Mouse (Mus musculus): ENCODE data around the gene Cyb5r3. TPM values are rescaled to one million over a fixed set of nuclear protein-coding genes. Genes with fewer than 3 reads are reported as not detected.

Cyb5r3 gene
- polyA plus RNA-seq, 1 experiment from 2014 or later: 117 TPM

DNA sequence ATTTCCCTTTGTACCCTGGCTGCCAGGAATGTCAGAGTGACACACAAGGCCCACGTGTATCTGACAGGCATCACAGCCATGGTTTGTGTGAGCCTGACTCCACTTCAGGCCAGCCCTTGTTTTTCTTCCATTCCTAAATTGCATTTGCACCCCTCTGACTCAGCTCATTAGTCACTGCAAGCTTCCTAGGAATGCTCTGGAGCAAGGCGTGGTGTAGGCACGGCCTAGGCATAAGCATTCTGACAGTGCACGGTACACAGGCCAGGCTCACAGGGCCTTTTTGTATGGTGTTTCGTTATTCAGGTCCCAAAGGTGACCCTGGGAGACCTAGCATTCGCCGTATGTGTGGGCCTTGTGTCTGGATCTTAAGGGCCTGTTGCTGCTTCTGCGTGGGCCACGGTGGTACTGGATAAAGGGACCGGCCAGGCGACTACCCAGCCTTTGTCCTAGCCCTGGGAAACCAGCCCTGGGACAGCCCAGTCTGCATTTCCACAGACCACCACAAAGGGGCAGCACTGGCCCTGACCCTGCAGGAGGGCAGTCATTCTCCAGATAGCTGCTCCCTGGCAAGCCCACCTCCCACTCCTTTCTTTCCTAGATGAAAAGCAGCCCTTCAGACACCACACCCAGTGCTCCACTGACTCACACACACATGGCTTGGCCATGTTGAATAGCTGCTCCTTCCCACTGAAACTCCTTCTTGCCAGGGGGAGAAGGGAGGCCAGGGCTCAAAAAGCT lies 15.3 kb downstream of the Cyb5r3 start:
- H3K27ac ChIP-seq (replicated peaks): peak overlapping the region; percentile 46
- H3K36me3 ChIP-seq (ENCODE audit: control insufficient read depth, insufficient read depth, low read length): peaks cover 22% of the 10 kb centered on the region
- TF ChIP-seq CTCF (IDR thresholded peaks at IDR 0.05; ENCODE audit: low read depth): peak; percentile 86
- no peak for TF ChIP-seq EP300 (optimal IDR thresholded peaks at IDR 0.05)
- H3K27me3 ChIP-seq (ENCODE audit: control insufficient read depth, insufficient read depth, low read length): no peaks in the 10 kb centered on the region
- H3K4me1 ChIP-seq (replicated peaks; ENCODE audit: control insufficient read depth, insufficient read depth): no peaks in the 10 kb centered on the region
- H3K9me3 ChIP-seq (ENCODE audit: control insufficient read depth, low read length): no peaks in the 10 kb centered on the region
- no peak overlapping the region for H3K4me2 ChIP-seq (replicated peaks; ENCODE audit: low read depth)
- WGBS: 54% methylated on average over 11 of the region's 11 CpGs
- peak; percentile 66 for ATAC-seq (ENCODE audit: low FRiP score, low TSS enrichment)
- DNase-seq (ENCODE audit: low spot score): peak; percentile 80
- no peak overlapping the region for H3K9ac ChIP-seq (ENCODE audit: low read length)
- no peak overlapping the region for H3K4me3 ChIP-seq (ENCODE audit: low read depth, low read length)

DNA sequence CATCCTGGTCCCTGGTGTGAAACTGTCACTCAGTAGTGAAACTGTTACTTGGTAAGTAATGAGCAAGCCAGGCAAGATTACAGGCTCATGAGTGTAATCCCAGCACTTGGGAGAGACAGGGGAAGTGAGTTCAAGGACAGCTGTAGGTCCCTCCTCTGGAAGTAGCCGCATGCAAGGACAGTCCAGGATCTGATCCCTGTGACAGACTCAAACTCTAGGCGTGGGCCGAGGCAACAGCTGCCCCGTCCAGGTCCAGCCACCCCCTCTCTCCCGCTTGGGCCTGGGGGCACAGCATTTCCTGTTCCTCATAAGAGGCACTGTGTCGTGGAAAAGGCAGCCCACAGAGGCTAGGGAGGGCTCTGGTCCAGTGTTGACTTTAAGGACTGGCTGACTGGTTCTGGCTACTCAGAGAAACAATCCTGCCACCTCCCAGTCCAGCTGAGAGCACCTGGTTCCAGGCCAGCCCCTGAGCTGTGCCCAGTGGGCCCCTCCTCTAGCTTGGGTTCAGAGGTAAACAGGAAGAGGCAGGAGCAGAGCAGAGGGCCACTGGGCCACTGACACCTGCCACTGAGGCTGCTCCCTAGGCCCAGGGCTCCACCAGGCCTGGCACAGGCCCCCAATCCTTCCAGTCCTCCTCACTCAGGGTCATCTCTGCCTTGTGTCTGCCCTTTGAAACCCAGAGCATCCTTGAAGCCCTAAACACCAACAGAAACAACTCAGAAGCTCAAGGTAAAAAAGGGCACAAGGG lies 16.5 kb downstream of the Cyb5r3 start:
- no peak for ATAC-seq (ENCODE audit: low FRiP score, low TSS enrichment)
- Histone ChIP-seq H3K4me2 (replicated peaks; ENCODE audit: low read depth) (no peak overlapping the region), H3K9me3 (ENCODE audit: control insufficient read depth, low read length) (no peaks in the 10 kb centered on the region), H3K9ac (ENCODE audit: low read length) (no peak overlapping the region), H3K27me3 (ENCODE audit: control insufficient read depth, insufficient read depth, low read length) (no peaks in the 10 kb centered on the region), H3K4me1 (replicated peaks; ENCODE audit: control insufficient read depth, insufficient read depth) (no peaks in the 10 kb centered on the region), H3K36me3 (ENCODE audit: control insufficient read depth, insufficient read depth, low read length) (peaks cover 19% of the 10 kb centered on the region), H3K27ac (replicated peaks) (no peak overlapping the region), H3K4me3 (ENCODE audit: low read depth, low read length) (no peak overlapping the region)
- no peak for TF ChIP-seq EP300 (optimal IDR thresholded peaks at IDR 0.05)
- DNase-seq (ENCODE audit: low spot score): no peak
- WGBS: 66% methylated on average over 6 of the region's 6 CpGs

GRCm38 (mm10) chr15:83154309-83154708 lies 18.1 kb downstream of the Cyb5r3 start:
- Histone ChIP-seq H3K4me3 (ENCODE audit: low read depth, low read length) (no peak overlapping the region), H3K4me1 (replicated peaks; ENCODE audit: control insufficient read depth, insufficient read depth) (no peaks in the 10 kb centered on the region), H3K9ac (ENCODE audit: low read length) (no peak overlapping the region), H3K9me3 (ENCODE audit: control insufficient read depth, low read length) (no peaks in the 10 kb centered on the region), H3K36me3 (ENCODE audit: control insufficient read depth, insufficient read depth, low read length) (peaks cover 7% of the 10 kb centered on the region), H3K27me3 (ENCODE audit: control insufficient read depth, insufficient read depth, low read length) (no peaks in the 10 kb centered on the region), H3K27ac (replicated peaks) (no peak overlapping the region), H3K4me2 (replicated peaks; ENCODE audit: low read depth) (no peak overlapping the region)
- 94% methylated on average over 7 of the region's 7 CpGs for WGBS
- ATAC-seq (ENCODE audit: low FRiP score, low TSS enrichment): no peak
- no peak for DNase-seq (ENCODE audit: low spot score)
- no peak for TF ChIP-seq CTCF (IDR thresholded peaks at IDR 0.05; ENCODE audit: low read depth)
- TF ChIP-seq EP300 (optimal IDR thresholded peaks at IDR 0.05): no peak

DNA sequence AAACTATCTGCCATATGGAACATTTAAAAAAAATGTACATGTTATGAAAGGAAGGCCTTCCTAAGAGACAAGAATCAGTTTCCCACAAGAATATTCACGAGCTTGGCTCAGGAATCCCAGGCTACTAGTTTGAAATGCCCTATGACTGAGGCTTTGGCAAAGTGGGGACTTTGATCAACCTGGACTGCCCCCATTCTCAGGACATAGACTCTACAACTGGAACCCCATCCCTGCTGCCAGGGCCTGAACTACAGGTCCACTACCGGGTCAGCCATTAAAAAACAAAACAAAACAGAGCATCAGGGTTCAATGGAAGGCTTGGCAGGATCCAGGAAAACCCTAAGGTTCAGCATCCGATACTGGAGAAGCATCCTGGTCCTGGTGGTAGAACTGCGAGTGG lies 21.7 kb downstream of the Cyb5r3 start:
- TF ChIP-seq EP300 (optimal IDR thresholded peaks at IDR 0.05) (no peak), CTCF (IDR thresholded peaks at IDR 0.05; ENCODE audit: low read depth) (no peak)
- 75% methylated on average over 4 of the region's 4 CpGs for WGBS
- Histone ChIP-seq H3K27ac (replicated peaks) (no peak overlapping the region), H3K9me3 (ENCODE audit: control insufficient read depth, low read length) (no peaks in the 10 kb centered on the region), H3K4me2 (replicated peaks; ENCODE audit: low read depth) (no peak overlapping the region), H3K27me3 (ENCODE audit: control insufficient read depth, insufficient read depth, low read length) (no peaks in the 10 kb centered on the region), H3K9ac (ENCODE audit: low read length) (no peak overlapping the region; the same call in 1 of the 2 replicates), H3K4me1 (replicated peaks; ENCODE audit: control insufficient read depth, insufficient read depth) (peaks cover 4% of the 10 kb centered on the region; the same call in 1 of the 2 replicates), H3K4me3 (ENCODE audit: low read depth, low read length) (no peak overlapping the region), H3K36me3 (ENCODE audit: control insufficient read depth, insufficient read depth, low read length) (peaks cover 3% of the 10 kb centered on the region; the same call in 1 of the 2 replicates)
- ATAC-seq (ENCODE audit: low FRiP score, low TSS enrichment) (no peak), DNase-seq (ENCODE audit: low spot score) (no peak)

DNA sequence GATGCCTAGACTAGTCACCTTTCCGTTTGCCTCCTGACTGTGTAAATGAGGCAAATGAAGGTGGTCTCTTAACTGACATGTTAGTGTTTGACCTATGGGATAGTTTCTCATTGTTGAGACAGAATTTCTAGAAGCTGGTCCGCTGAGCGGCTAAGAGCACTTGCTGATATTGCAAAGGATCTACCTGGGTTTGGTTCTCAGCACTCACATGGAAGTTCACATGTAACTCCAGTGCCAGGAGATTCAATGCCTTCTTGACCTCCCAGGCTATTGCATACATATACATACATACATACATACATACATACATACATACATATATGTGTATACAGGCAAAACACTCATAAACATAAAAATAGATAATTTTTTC lies 22.3 kb downstream of the Cyb5r3 start:
- no peak for ATAC-seq (ENCODE audit: low FRiP score, low TSS enrichment)
- Histone ChIP-seq H3K27ac (replicated peaks) (peak overlapping the region; percentile 99), H3K9me3 (ENCODE audit: control insufficient read depth, low read length) (no peaks in the 10 kb centered on the region), H3K4me1 (replicated peaks; ENCODE audit: control insufficient read depth, insufficient read depth) (peaks cover 4% of the 10 kb centered on the region; the same call in 1 of the 2 replicates), H3K9ac (ENCODE audit: low read length) (0 out of 2 replicates have a peak overlapping the region, but pooled peaks have one; percentile 23), H3K27me3 (ENCODE audit: control insufficient read depth, insufficient read depth, low read length) (no peaks in the 10 kb centered on the region), H3K4me3 (ENCODE audit: low read depth, low read length) (peak overlapping the region; percentile 18), H3K36me3 (ENCODE audit: control insufficient read depth, insufficient read depth, low read length) (peaks cover 3% of the 10 kb centered on the region; the same call in 1 of the 2 replicates), H3K4me2 (replicated peaks; ENCODE audit: low read depth) (peak overlapping the region; percentile 45)
- no peak for DNase-seq (ENCODE audit: low spot score)
- WGBS: 21% methylated on average over 3 of the region's 3 CpGs
- TF ChIP-seq EP300 (optimal IDR thresholded peaks at IDR 0.05): no peak
- TF ChIP-seq CTCF (IDR thresholded peaks at IDR 0.05; ENCODE audit: low read depth): no peak
